In genomic region chr4:120405806-120406638, GRCm38 (mm10) we compare ENCODE assay signal across 8 mouse cellular contexts. TPM values are rescaled to one million over a fixed set of nuclear protein-coding genes. Genes with fewer than 3 reads are reported as not detected.
DNase-seq lines count a peak whose midpoint lies in the region; ATAC-seq lines count a peak whose summit lies in the region.

No protein-coding gene starts in this region.

- H3K9me3 ChIP-seq in embryonic facial prominence, embryonic 11.5 days (replicated peaks; ENCODE audit: control insufficient read depth, low read length), result no peaks in the 10 kb centered on the region
- no peaks in the 10 kb centered on the region for H3K9me3 ChIP-seq in hindbrain, embryonic 15.5 days
- no peaks in the 10 kb centered on the region for H3K9me3 ChIP-seq in midbrain, embryonic 10.5 days (replicated peaks)

- ATAC-seq in embryonic facial prominence, embryonic 11.5 days (replicated peaks; ENCODE audit: insufficient number of reproducible peaks, low FRiP score, low TSS enrichment, low read depth), result peak; percentile 25; the same call in 1 of the 2 replicates
- ATAC-seq in hindbrain, embryonic 15.5 days (ENCODE audit: low FRiP score, low read depth), result peak; percentile 31; the same call in 1 of the 2 replicates

- H3K27ac ChIP-seq in embryonic facial prominence, embryonic 11.5 days (replicated peaks; ENCODE audit: low read depth, low read length), result peak overlapping the region; percentile 78
- peak overlapping the region; percentile 92 for H3K27ac ChIP-seq in hindbrain, embryonic 15.5 days (replicated peaks)
- peak overlapping the region; percentile 98 for H3K27ac ChIP-seq in midbrain, embryonic 10.5 days (replicated peaks)

- DNase-seq in adrenal gland, postnatal 14 days, result peak; percentile 6
- no peak for DNase-seq in adrenal gland, adult 8-10 months
- peak; percentile 73 for DNase-seq in 416B (ENCODE audit: low read depth)
- peak; percentile 48 for DNase-seq in embryonic facial prominence, embryonic 11.5 days (ENCODE audit: low spot score)
- no peak for DNase-seq in midbrain, embryonic 10.5 days (ENCODE audit: low spot score)
- no peak for DNase-seq in layer of hippocampus, adult 9-10 months (ENCODE audit: low spot score)
- no peak for DNase-seq in urinary bladder, postnatal 10 days (ENCODE audit: low spot score)

- peak overlapping the region; percentile 97 for H3K9ac ChIP-seq in embryonic facial prominence, embryonic 11.5 days (replicated peaks; ENCODE audit: low read length)
- H3K9ac ChIP-seq in hindbrain, embryonic 15.5 days, result peak overlapping the region; percentile 96

- 4% methylated on average over 25 of the region's 25 CpGs for WGBS in embryonic facial prominence, embryonic 11.5 days
- WGBS in hindbrain, embryonic 15.5 days, result 2% methylated on average over 25 of the region's 25 CpGs
- 7% methylated on average over 25 of the region's 25 CpGs for WGBS in midbrain, embryonic 10.5 days

- H3K27me3 ChIP-seq in embryonic facial prominence, embryonic 11.5 days (ENCODE audit: control insufficient read depth, insufficient read depth, low read length), result no peaks in the 10 kb centered on the region
- H3K27me3 ChIP-seq in hindbrain, embryonic 15.5 days, result no peaks in the 10 kb centered on the region
- H3K27me3 ChIP-seq in midbrain, embryonic 10.5 days (ENCODE audit: low read depth, poor library complexity, severe bottlenecking), result peaks cover 15% of the 10 kb centered on the region

- no peaks in the 10 kb centered on the region for H3K4me1 ChIP-seq in embryonic facial prominence, embryonic 11.5 days (ENCODE audit: control insufficient read depth, insufficient read depth, low read length)
- H3K4me1 ChIP-seq in hindbrain, embryonic 15.5 days (replicated peaks), result peaks cover 23% of the 10 kb centered on the region
- peaks cover 25% of the 10 kb centered on the region for H3K4me1 ChIP-seq in midbrain, embryonic 10.5 days

- no peaks in the 10 kb centered on the region for H3K36me3 ChIP-seq in embryonic facial prominence, embryonic 11.5 days (replicated peaks; ENCODE audit: control insufficient read depth, insufficient read depth, low read depth, low read length)
- H3K36me3 ChIP-seq in hindbrain, embryonic 15.5 days, result no peaks in the 10 kb centered on the region
- no peaks in the 10 kb centered on the region for H3K36me3 ChIP-seq in midbrain, embryonic 10.5 days

- H3K4me3 ChIP-seq in embryonic facial prominence, embryonic 11.5 days (ENCODE audit: low read depth, low read length), result peak overlapping the region; percentile 95
- H3K4me3 ChIP-seq in hindbrain, embryonic 15.5 days, result peak overlapping the region; percentile 71
- H3K4me3 ChIP-seq in midbrain, embryonic 10.5 days, result peak overlapping the region; percentile 93

- peak overlapping the region; percentile 67 for H3K4me2 ChIP-seq in embryonic facial prominence, embryonic 11.5 days (ENCODE audit: low read depth, low read length)
- peak overlapping the region; percentile 58 for H3K4me2 ChIP-seq in hindbrain, embryonic 15.5 days

RNA-seq across cellular contexts. Expression of gene Scmh1, which starts 0.9 kb away (rescaled TPM):
- total RNA-seq in adrenal gland, postnatal 14 days (2021), result 41.5 and 46.4 TPM in 2 replicates
- 10 to 100 TPM; 31.8 to 57.1 (median 47.6) TPM for total RNA-seq in adrenal gland, adult 8-10 months (2022)
- polyA plus RNA-seq in embryonic facial prominence, embryonic 11.5 days (2014; fragmentation: Nextera tagmentation; extraction: Ambion mirVana), result 27.2 and 31.4 TPM in 2 replicates
- polyA plus RNA-seq in hindbrain, embryonic 15.5 days (2015; fragmentation: Nextera tagmentation; extraction: Ambion mirVana), result 83.3 and 99.9 TPM in 2 replicates
- polyA plus RNA-seq in midbrain, embryonic 10.5 days (2016; fragmentation: Nextera tagmentation; extraction: Ambion mirVana), result 36.8 and 46.9 TPM in 2 replicates

Comparison
In these comparisons a context has a peak if more than half of its experiments do, and no peak if none do; other contexts are left out.
1. DNase-seq: peak in adrenal gland, postnatal 14 days (single experiment), 416B (single experiment) and embryonic facial prominence, embryonic 11.5 days (single experiment); none in adrenal gland, adult 8-10 months (single experiment), midbrain, embryonic 10.5 days (single experiment), layer of hippocampus, adult 9-10 months (single experiment) and urinary bladder, postnatal 10 days (single experiment).
2. Peak in every context shown above with its lines, with median percentiles within 50 percentile points of each other: H3K27ac ChIP-seq and H3K4me3 ChIP-seq.